Mouse (Mus musculus) skeletal muscle tissue, postnatal 0 days (tissue): Measurements from ENCODE around the gene Gm15737. TPM values are rescaled to one million over a fixed set of nuclear protein-coding genes. Genes with fewer than 3 reads are reported as not detected.

Experiments
- polyA plus RNA-seq: library from polyadenylated mRNA; unstranded; fragments of >200 nt; fragmentation: Nextera tagmentation; extraction: Ambion mirVana; gene quantifications from 2 replicates; pipeline ENCODE4 v1.2.1, GENCODE M21; 2015

The Gm15737 gene
- 0.54 and 0.68 TPM in 2 replicates for polyA plus RNA-seq

DNA sequence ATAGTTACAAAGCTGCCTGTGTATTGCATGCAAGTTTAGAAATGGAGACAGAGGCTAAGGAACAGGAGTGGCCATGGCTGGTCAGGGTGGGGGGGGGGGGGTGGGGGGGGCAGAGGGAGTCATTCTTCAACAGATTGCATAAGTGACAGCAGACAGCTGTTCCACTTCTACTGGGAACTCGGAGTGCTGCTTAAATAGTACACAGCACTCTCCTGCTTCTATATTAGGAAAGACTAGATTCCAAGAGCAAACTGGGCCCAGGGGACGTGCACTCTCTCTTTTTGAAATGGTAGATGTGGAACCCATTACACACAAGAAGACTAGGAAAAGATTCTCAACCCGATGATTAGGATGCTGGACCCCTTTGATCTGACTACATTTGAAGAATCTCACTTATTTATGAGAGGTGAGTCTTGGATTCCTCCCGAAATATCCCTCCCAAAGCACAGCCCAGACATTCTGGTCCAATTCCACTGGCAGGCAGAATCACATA is at the start of gene Gm15737:
Gm15737 (plus strand) TSS at position 269 of the 493 bp plus-strand sequence.

Other genes with a start within 250 kb of the Gm15737 start
- gene Prickle2, start 163.2 kb upstream of the Gm15737 start, polyA plus RNA-seq, result 2.0 and 2.2 TPM in 2 replicates
- 0.63 and 0.66 TPM in 2 replicates for gene A730049H05Rik, start 52.9 kb upstream of the Gm15737 start, polyA plus RNA-seq
- 2.9 and 3.7 TPM in 2 replicates for gene Adamts9, start 74.1 kb downstream of the Gm15737 start, polyA plus RNA-seq